Mouse (Mus musculus) adrenal gland, postnatal 4 days (tissue): ENCODE measurements around the gene Iqcm. TPM values are rescaled to one million over a fixed set of nuclear protein-coding genes. Genes with fewer than 3 reads are reported as not detected.
"Not testable (repeated sequence)": the region's sequence is repeated elsewhere in the genome, so short reads cannot be mapped to it uniquely, and the experiment has no call there.

Source experiments
- DNase-seq, 2 experiments: peaks; one replicate each; pipeline ENCODE4 v3.0.0; 2021 to 2022; ENCODE audit warnings: low spot score in 2 of 2, mixed read lengths in 2 of 2
- long read RNA-seq, 2 experiments: library from polyadenylated mRNA; stranded (forward); transcript quantifications; one replicate each; pipeline ENCODE4 v2.0.0; 2021
- total RNA-seq, 2 experiments: library from RNA; stranded (reverse); gene quantifications; 2 replicates each; pipeline ENCODE4 v1.2.3; 2021

The Iqcm gene
- total RNA-seq = not detected
- long read RNA-seq, experiment 1 = 0 reads
- long read RNA-seq, experiment 2 = 0 reads

GRCm38 (mm10) chr8:75448394-75448793, at the start of gene Iqcm:
TSS of gene Iqcm (plus strand) at chr8:75448694.
- DNase-seq = no peak

GRCm38 (mm10) chr8:75406489-75406888, 42.0 kb upstream of the Iqcm start, which contains the start of gene Gm10358:
TSS of gene Gm10358 (minus strand) at chr8:75406589.
- no peak for DNase-seq

DNA sequence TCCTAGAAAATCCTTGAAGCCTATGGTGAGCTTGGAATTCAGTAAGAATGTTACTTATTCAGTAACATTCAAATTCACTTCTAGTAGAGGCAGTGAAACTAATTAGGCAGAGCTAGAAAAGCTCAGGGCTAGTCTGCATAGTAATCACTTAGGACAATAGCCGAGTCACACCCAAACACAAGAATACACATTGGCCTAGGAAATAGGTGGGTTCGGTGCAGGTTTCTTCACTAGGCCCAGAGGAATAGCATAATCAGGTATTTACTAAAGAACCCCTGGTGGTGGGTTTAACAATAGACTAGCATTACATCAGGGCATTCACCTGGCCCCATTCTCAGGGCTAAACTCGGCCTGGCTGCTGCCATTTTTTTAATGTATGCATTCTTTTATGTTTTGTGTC, 32.8 kb upstream of the Iqcm start:
- not testable (repeated sequence) for DNase-seq

GRCm38 (mm10) chr8:75476756-75477155, 28.3 kb downstream of the Iqcm start:
- no peak for DNase-seq

GRCm38 (mm10) chr8:75489035-75489678, 40.7 kb downstream of the Iqcm start:
- no peak for DNase-seq

DNA sequence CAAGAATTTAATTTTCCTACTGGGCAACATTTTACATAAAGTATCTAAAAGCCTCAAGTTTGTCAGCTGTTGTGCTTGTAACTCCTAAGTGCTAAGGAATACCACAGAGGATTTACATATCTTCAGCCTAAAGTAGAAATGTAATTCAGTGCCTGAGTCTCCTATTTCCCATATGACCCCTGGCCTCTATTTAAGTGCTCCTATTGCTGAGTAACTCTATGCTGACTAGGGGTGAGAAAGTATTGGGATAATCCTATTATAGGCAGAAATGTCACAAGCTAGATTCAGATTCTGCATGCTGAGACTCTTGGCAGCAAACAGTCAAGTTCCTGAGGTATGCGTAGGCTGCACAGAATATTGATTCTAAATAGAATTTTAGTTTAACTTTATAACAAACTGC, 60.8 kb downstream of the Iqcm start:
- no peak for DNase-seq

GRCm38 (mm10) chr8:75513786-75514185, 65.3 kb downstream of the Iqcm start:
- DNase-seq = no peak

DNA sequence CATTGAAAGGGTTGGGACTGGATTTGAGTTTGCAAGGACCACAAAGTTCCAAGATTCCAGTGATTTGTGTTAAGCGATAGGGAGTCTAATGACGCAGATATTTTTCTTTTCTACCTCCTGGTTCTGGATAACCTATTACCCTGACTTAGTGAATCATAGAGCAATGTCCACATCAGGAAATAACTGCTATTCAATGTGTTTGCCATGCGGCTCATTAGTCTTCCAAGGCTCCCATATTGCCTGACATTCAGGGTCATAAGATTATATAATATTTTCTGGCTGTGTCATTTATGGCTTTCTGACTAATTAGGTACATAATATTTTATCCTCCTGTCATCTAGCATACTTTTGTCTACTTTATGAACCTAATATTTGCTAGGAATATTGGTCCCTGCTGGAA, 100.8 kb downstream of the Iqcm start:
- DNase-seq = no peak

- DNase-seq = no peak
These were observed 147.8 kb downstream of the Iqcm start for GRCm38 (mm10) chr8:75596281-75596680.

- DNase-seq = no peak
These were observed 194.5 kb downstream of the Iqcm start for GRCm38 (mm10) chr8:75642958-75643357.

DNA sequence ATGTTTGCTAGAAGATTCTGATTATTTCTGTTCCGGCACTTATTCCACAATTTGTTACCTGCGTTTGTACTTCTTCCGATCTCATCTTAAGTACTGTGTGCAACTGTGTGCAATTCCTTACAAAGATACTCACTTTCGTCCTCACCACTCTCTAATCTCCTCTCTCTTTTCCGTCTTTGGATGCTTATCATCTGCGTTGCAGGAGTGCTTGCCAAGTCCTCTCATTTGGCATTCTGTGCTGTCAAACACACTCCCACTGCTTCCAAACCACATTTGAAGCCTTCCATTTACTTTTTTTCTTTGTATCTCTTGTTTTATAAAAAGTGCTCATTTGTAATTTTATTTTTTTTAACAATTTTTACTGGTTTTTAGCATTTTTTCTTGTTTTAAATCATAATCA, 210.8 kb downstream of the Iqcm start:
- DNase-seq = no peak

- DNase-seq = no peak
These were observed 298.1 kb downstream of the Iqcm start for GRCm38 (mm10) chr8:75746561-75746960.

GRCm38 (mm10) chr8:75755596-75755995, 307.1 kb downstream of the Iqcm start:
- no peak for DNase-seq

GRCm38 (mm10) chr8:75828468-75829132, 380.1 kb downstream of the Iqcm start:
- DNase-seq = no peak

DNA sequence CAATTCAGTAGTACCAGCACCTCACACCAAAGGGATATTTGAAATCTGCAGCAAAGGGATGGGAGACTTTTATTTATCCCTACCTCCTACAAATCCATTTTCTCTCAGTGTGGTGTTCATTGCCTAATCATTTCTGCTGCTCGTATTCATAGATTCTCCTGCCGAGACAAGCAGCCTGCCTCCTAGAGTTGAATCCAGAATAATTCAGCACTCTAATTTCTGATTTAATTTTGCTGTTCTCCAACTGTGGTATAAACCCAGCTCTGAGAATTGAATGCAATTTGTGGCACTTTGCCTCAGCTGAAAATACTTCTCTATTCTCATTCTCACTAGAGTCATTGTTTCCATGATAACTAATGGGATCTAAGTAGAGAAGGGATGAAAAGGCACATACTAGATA, 386.8 kb downstream of the Iqcm start:
- no peak for DNase-seq

- DNase-seq = no peak
These were observed 469.3 kb downstream of the Iqcm start for GRCm38 (mm10) chr8:75917603-75918344.

DNA sequence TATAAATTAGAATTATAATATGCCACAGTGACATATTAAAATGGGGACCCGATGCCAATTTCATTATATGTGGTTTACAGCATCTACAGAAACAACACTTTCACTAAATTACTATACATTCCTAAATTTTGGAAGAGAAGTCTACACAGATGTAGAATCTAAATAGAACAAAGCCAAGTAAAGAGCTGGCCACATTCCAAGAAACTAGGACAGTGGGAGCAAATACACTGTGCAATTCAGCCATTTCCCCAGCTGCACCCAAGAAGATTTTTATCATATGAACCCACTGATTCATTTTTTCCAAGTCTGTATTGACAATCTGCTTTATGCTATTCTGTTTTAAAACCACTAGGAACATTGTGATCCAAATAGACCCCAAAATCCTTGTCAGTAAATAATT, 500.7 kb downstream of the Iqcm start:
- DNase-seq = no peak

DNA sequence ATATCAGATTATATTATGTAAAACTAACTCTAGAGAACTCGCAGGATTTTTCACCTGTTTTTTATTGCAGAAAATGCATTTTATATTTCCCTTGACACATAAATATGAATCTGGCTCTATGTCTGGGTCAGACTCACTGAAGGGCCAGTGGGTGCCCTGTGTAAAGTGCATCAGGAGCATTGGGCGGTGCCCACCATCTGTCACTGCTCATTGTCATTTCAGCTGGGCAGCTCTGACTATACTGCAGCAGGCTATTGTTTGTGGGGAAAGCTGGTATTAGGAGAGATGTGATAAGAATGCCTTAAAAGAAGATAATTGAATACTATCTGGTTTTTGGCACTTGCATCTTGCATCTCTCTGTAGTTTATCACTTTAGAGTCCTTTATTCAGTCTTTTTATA, 507.5 kb downstream of the Iqcm start:
- DNase-seq = no peak

DNA sequence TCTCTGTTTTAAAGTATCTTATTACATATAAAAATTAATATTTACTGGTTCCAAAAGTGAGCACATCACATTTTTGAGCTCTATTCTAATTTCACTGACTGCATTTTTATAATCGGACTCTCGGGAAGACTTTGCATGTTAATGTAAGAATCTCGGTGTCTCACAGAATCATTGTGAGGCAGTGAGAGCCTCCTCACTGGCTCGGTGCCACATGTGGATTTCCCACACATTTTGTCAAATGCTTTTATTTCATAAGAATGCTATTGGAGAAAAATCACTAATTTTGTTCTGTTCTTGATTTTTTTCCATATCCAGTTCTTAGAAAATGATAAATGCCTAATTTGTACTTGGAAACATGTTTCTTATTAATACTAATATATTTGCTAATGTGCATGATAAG, 570.0 kb downstream of the Iqcm start:
- no peak for DNase-seq
